Mouse (Mus musculus): Measurements from ENCODE around the gene Lmo3. TPM values are rescaled to one million over a fixed set of nuclear protein-coding genes. Genes with fewer than 3 reads are reported as not detected.

Gene Lmo3
- total RNA-seq, 2 experiments from 2014 or later = not detected

GRCm38 (mm10) chr6:138419871-138420535 is 161.8 kb downstream of the Lmo3 start:
- Histone ChIP-seq H3K27ac (no peak overlapping the region), H3K4me3 (no peak overlapping the region)
- no peak for DNase-seq
- TF ChIP-seq CTCF (IDR thresholded peaks at IDR 0.05) = no peak
- intact Hi-C loops (cut with DNase I) = no loop called here

GRCm38 (mm10) chr6:138412075-138412474 is 169.7 kb downstream of the Lmo3 start:
- intact Hi-C loops (cut with DNase I) = no loop called here

GRCm38 (mm10) chr6:138402031-138402430 is 179.7 kb downstream of the Lmo3 start:
- intact Hi-C loops (cut with DNase I) = no loop called here
- no peak for DNase-seq
- Histone ChIP-seq H3K27ac (no peak overlapping the region), H3K4me3 (no peak overlapping the region)
- no peak for TF ChIP-seq CTCF (IDR thresholded peaks at IDR 0.05)

More at GRCm38 (mm10) chr6:138412075-138412474, 169.7 kb downstream of the Lmo3 start:
- DNase-seq = no peak
- no peak overlapping the region for H3K27ac ChIP-seq
- TF ChIP-seq CTCF (IDR thresholded peaks at IDR 0.05) = no peak
- H3K4me3 ChIP-seq = no peak overlapping the region

- no peak for DNase-seq
- no peak for TF ChIP-seq CTCF (IDR thresholded peaks at IDR 0.05)
- H3K4me3 ChIP-seq = no peak overlapping the region
- intact Hi-C loops (cut with DNase I) = no loop called here
- no peak overlapping the region for H3K27ac ChIP-seq
Observed at GRCm38 (mm10) chr6:138398836-138399235, 182.9 kb downstream of the Lmo3 start.

GRCm38 (mm10) chr6:138391085-138391484 is 190.7 kb downstream of the Lmo3 start:
- intact Hi-C loops (cut with DNase I) = no loop called here
- Histone ChIP-seq H3K27ac (no peak overlapping the region), H3K4me3 (no peak overlapping the region)
- no peak for DNase-seq
- no peak for TF ChIP-seq CTCF (IDR thresholded peaks at IDR 0.05)

GRCm38 (mm10) chr6:138388168-138388936 is 193.4 kb downstream of the Lmo3 start:
- TF ChIP-seq CTCF (IDR thresholded peaks at IDR 0.05) = no peak
- no peak for DNase-seq
- H3K4me3 ChIP-seq = no peak overlapping the region
- no peak overlapping the region for H3K27ac ChIP-seq
- intact Hi-C loops (cut with DNase I) = no loop called here

- Histone ChIP-seq H3K27ac (no peak overlapping the region), H3K4me3 (no peak overlapping the region)
- intact Hi-C loops (cut with DNase I) = no loop called here
- DNase-seq = no peak
- TF ChIP-seq CTCF (IDR thresholded peaks at IDR 0.05) = no peak
Observed at GRCm38 (mm10) chr6:138383208-138383607, 198.6 kb downstream of the Lmo3 start.

GRCm38 (mm10) chr6:138371176-138371575 is 210.6 kb downstream of the Lmo3 start:
- intact Hi-C loops (cut with DNase I) = no loop called here
- no peak for TF ChIP-seq CTCF (IDR thresholded peaks at IDR 0.05)
- Histone ChIP-seq H3K27ac (no peak overlapping the region), H3K4me3 (no peak overlapping the region)
- DNase-seq = no peak

- Histone ChIP-seq H3K4me3 (no peak overlapping the region), H3K27ac (no peak overlapping the region)
- DNase-seq = no peak
- intact Hi-C loops (cut with DNase I) = no loop called here
- TF ChIP-seq CTCF (IDR thresholded peaks at IDR 0.05) = no peak
Observed at GRCm38 (mm10) chr6:138364111-138364510, 217.7 kb downstream of the Lmo3 start.

- H3K27ac ChIP-seq = no peak overlapping the region
- DNase-seq = no peak
- TF ChIP-seq CTCF (IDR thresholded peaks at IDR 0.05) = no peak
- intact Hi-C loops (cut with DNase I) = no loop called here
- no peak overlapping the region for H3K4me3 ChIP-seq
Observed at GRCm38 (mm10) chr6:138350587-138351345, 231.0 kb downstream of the Lmo3 start.

- H3K4me3 ChIP-seq = no peak overlapping the region
- intact Hi-C loops (cut with DNase I) = no loop called here
- no peak overlapping the region for H3K27ac ChIP-seq
- no peak for DNase-seq
- TF ChIP-seq CTCF (IDR thresholded peaks at IDR 0.05) = no peak
Observed at GRCm38 (mm10) chr6:138346558-138346957, 235.2 kb downstream of the Lmo3 start.

GRCm38 (mm10) chr6:138335858-138336257 is 245.9 kb downstream of the Lmo3 start:
- intact Hi-C loops (cut with DNase I) = no loop called here
- no peak for TF ChIP-seq CTCF (IDR thresholded peaks at IDR 0.05)

GRCm38 (mm10) chr6:138333991-138334390 is 247.8 kb downstream of the Lmo3 start:
- no peak for DNase-seq
- no peak overlapping the region for H3K27ac ChIP-seq
- TF ChIP-seq CTCF (IDR thresholded peaks at IDR 0.05) = no peak
- H3K4me3 ChIP-seq = no peak overlapping the region
- intact Hi-C loops (cut with DNase I) = no loop called here

More at GRCm38 (mm10) chr6:138335858-138336257, 245.9 kb downstream of the Lmo3 start:
- H3K27ac ChIP-seq = no peak overlapping the region
- no peak overlapping the region for H3K4me3 ChIP-seq
- no peak for DNase-seq
